Mouse (Mus musculus) cerebellum, adult 2 months (tissue): ENCODE measurements around the gene Col27a1.

ENCODE experiments used
- CTCF ChIP-seq: fragments of 200-500 bp; IDR thresholded peaks from 2 replicates; pipeline ENCODE4 v1.5.1; 2011; ENCODE audit warnings: low read depth, mild to moderate bottlenecking, control low read depth, low read length, moderate library complexity, borderline replicate concordance; ENCODE audit not compliant: insufficient read depth
- POLR2A ChIP-seq: fragments of 200-500 bp; IDR thresholded peaks from 2 replicates; pipeline ENCODE4 v1.6.1; 2011; ENCODE audit warnings: low read length, control low read depth, borderline replicate concordance; ENCODE audit not compliant: insufficient read depth

- TF ChIP-seq CTCF (no peak), POLR2A (no peak)
Observed at GRCm38 (mm10) chr4:63219059-63219458, 5.3 kb downstream of the Col27a1 start.
